Mouse (Mus musculus): ENCODE results near the gene Helz.
A peak's percentile ranks its signal among the peaks of the same experiment; 100 is the strongest.

The Helz gene

GRCm38 (mm10) chr11:107617976-107618375 is 70.2 kb downstream of the Helz start:
- no peak for DNase-seq (ENCODE audit: low spot score in 2 of 2)

- DNase-seq (ENCODE audit: low spot score in 2 of 2): no peak
Measured at GRCm38 (mm10) chr11:107624661-107625060, 76.9 kb downstream of the Helz start.

GRCm38 (mm10) chr11:107625746-107626145 is 78.0 kb downstream of the Helz start:
- no peak for DNase-seq (ENCODE audit: low spot score in 2 of 2)

GRCm38 (mm10) chr11:107629504-107629903 is 81.8 kb downstream of the Helz start:
- peak; percentile 41 to 67 for DNase-seq (ENCODE audit: low spot score in 2 of 2)

GRCm38 (mm10) chr11:107629951-107630350 is 82.2 kb downstream of the Helz start:
- DNase-seq (ENCODE audit: low spot score in 2 of 2): no peak

DNA sequence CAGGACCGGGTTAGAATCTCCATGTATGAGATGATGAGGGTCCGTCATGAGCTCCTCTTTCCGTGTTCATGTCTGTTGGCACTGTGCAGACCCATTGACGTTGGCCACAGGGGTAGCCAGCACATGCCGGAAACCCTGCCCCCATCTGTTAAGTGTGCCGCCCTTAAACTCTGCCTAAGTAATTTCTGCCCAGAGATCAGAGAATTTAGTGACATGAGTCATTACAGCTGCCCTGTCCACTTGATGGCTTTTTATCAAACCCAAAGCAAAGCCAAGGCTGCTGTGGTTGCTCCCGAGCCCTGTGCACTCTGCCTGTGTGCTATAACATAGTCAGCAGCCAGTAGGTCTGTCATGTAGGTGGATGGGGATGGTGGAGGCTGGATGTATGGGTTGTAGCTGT is 83.4 kb downstream of the Helz start:
- DNase-seq (ENCODE audit: low spot score in 2 of 2): no peak

- no peak for DNase-seq (ENCODE audit: low spot score in 2 of 2)
Measured at GRCm38 (mm10) chr11:107633563-107634146, 85.9 kb downstream of the Helz start.

DNA sequence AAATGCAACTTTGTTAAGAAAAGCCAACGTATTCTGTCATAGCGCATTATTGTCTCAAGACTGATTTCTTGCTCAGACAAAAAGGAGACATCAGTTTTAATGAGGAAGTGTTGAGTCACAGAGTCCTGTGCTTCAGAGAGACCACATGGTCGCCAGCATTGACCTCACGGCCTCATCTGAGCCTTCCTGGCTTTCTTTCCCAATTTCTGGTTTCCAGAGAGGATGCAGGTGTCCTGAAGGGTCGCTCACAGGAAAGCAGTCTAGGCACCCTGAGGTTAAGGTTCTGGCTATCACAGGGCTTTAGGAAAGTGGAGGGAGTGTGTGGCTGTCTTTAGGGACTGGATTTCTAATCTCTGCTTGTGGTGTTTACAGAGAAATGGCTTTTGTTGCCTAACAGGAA is 90.4 kb downstream of the Helz start:
- DNase-seq (ENCODE audit: low spot score in 2 of 2): no peak

DNA sequence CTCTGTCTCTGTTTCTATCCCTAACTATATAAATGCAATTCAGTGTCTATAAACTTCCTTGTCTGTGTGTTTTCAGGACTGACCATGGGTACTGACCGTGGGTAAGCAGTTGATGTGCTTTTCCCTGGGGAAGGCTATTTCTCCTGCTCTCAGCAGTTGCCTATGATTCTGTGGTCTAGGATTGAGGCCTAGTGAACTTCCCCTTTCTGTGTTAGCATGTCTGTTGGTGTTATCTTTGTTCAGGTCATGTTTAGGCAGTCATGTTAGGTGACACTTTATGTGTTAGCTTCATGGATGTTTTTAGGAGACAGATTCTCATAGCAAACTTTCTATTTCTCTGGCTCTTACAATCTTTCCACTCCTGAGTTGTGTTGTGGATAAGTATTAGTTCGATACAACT is 91.9 kb downstream of the Helz start:
- DNase-seq (ENCODE audit: low spot score in 2 of 2): no peak

DNA sequence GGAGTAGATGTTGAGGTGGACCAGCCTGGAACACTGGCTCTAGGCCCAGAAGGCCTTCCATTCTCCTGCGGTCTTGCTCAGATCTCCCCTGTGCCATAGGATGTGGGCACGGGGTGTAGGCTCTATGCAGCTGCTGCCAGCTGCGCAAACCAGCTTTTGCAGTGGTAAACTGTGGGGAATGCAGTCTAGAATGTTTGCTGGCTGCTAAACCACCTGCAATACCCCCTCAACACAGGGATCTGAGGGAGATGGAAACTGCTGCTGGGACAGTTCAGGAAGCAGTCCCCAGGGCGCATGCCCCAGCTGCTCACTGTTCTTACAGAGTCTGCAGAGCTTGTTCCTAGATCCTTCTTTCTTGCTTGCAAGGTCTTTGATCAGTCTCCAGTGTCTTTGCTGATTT is 96.7 kb downstream of the Helz start:
- DNase-seq (ENCODE audit: low spot score in 2 of 2): no peak

- no peak for DNase-seq (ENCODE audit: low spot score in 2 of 2)
Measured at GRCm38 (mm10) chr11:107647330-107647729, 99.6 kb downstream of the Helz start.

GRCm38 (mm10) chr11:107648668-107649067 is 100.9 kb downstream of the Helz start:
- no peak for DNase-seq (ENCODE audit: low spot score in 2 of 2)

DNA sequence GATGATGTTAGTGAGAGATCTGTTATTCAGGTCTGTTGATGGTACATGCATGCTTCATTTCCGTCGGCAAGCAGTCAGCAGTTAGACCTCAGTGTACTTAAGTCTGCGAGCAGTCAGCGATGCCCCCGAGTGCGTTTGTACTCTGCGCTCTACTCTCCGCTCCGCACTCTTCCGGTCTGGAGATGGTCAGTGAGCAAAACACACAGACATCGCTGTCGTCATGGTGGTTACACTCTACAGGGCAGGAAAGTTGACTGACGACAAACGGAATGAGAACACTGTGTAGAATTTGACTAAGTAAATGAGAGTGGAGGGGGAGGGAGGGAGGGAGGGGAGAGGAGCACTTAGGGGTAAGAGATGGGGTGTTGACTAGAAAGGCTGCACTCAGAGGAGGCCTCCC is 101.7 kb downstream of the Helz start:
- DNase-seq (ENCODE audit: low spot score in 2 of 2): no peak

GRCm38 (mm10) chr11:107650422-107651051 is 102.8 kb downstream of the Helz start:
- DNase-seq (ENCODE audit: low spot score in 2 of 2): no peak

- no peak for DNase-seq (ENCODE audit: low spot score in 2 of 2)
Measured at GRCm38 (mm10) chr11:107651391-107651790, 103.7 kb downstream of the Helz start.

- no peak for DNase-seq (ENCODE audit: low spot score in 2 of 2)
Measured at GRCm38 (mm10) chr11:107652137-107652536, 104.4 kb downstream of the Helz start.

DNA sequence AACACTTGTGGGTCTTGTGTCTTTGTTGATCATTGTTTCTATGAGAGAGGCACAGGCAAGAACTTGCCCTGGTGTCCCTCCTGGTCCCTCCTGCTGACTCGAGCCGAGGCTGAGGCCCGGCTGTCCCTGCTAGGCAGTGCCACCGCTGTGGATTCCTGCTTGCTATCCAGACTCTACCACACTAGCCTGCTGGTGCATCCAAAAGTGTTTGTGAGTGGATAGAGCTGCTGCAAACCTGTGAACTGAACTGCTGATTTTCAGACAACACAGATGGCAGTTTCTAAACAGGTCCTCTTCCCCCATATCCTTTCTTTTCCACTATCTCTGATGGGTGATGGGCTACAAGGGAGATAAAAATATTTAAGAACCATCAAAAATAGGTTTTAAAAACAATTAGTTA is 107.8 kb downstream of the Helz start:
- no peak for DNase-seq (ENCODE audit: low spot score in 2 of 2)

- no peak for DNase-seq (ENCODE audit: low spot score in 2 of 2)
Measured at GRCm38 (mm10) chr11:107657117-107657516, 109.4 kb downstream of the Helz start.

DNA sequence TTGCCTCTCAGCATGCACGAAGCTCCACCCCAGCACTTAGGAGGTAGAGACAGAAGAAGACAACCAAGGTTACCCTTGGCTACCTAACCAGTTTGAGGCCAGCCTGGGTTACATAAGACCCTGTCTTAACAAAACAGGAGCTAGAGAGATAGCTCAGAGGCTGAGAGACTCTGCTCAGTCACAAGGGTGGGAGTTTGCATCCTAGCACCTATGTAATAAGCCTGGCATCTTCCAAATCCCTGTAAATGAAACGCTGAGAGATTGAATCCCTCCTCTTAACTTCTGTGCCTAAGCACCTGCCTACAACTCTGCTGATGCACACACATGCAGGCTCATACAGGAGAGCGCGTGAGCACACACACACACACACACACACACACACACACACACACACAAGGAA is 112.7 kb downstream of the Helz start:
- DNase-seq (ENCODE audit: low spot score in 2 of 2): no peak

GRCm38 (mm10) chr11:107662666-107663065 is 114.9 kb downstream of the Helz start:
- no peak for DNase-seq (ENCODE audit: low spot score in 2 of 2)

DNA sequence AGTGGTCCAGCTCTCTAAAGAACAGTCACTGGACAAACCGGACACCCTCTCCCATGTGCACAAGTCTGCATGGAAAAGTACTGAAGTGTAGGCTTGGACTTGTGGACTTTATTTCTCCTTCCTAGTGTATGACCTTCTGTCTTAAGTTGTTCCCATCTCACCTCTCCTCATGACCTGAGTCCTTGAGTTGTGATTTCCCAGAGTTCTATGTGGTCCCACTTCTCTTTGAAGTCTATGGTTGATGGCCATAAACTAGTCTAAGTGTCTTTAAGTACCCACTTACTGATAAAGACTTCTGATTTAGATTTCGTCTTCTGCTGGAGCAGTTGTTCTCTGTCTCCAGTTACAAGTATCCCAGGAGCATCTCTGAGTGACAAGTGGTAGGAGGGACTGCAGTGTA is 119.8 kb downstream of the Helz start:
- DNase-seq (ENCODE audit: low spot score in 2 of 2): no peak

DNA sequence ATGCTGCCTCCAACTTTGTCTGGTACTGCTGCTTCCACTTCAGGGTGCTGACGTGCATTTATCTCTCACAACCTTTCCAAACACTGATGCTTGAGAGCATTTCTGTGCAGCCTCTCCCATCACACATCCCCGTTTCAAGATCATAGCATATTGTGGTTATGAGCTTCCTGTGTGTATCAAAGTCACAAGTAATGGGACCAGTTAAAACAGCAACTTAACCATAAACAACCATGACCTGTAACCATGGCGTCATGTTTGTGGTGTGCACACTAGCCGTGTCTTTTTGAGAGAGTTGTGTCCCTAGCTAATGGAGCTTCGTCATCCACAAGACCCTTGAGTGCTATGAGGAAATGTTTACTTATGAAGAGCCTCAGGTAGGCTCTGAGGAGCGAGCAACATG is 120.5 kb downstream of the Helz start:
- no peak for DNase-seq (ENCODE audit: low spot score in 2 of 2)

DNA sequence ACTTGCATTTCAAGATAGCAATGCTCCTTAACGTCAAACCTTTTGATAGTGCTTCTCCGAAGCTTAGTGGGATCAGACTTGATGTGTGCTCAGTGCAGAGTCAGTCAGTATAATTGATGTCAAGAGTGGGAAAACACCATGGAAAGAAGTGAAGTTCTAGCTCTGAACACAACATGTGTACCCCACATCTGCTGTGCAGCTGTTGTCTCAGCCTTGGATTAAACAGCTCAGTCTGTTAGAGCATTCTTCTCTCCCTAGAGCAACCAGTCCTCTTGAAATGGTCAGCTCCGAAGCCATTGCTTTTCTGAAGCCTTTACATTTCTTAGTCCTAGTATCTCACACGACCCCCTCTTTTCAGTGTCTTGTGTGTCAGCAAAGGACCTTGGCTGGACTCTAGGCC is 121.2 kb downstream of the Helz start:
- no peak for DNase-seq (ENCODE audit: low spot score in 2 of 2)

- DNase-seq (ENCODE audit: low spot score in 2 of 2): no peak
Measured at GRCm38 (mm10) chr11:107674006-107674405, 126.3 kb downstream of the Helz start.

Measured in frontal cortex, postnatal 14 days (tissue).